Mouse (Mus musculus) E14TG2a.4 (cell line): ENCODE measurements around the gene Nod1.

ENCODE experiments used
- CTCF ChIP-seq: conservative IDR thresholded peaks from 2 replicates; pipeline ENCODE4 v1.5.1; 2014; ENCODE audit warnings: low read length
- POU5F1 ChIP-seq: IDR thresholded peaks from 2 replicates; pipeline ENCODE4 v1.6.1; 2014; ENCODE audit warnings: low read length, borderline replicate concordance

DNA sequence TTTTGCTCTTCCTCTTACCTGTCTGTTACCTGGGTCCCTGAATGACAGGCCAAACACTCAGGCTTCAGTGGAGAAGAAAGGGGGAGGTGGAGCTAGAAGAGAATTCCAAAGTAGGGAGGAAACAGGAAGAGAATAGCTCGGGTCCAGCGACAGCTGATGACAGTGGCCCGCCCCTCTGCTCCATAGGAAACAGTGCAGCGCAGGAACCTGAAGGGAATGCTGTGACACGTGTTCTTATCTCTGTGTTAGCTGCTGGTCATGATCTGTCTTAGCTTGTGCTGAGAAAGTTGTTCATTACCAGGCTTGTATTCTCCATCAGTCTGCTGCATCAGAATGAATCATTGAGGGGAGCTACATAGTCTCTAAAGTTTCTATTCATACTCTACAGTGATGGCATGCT lies 95.6 kb downstream of the Nod1 start:
- TF ChIP-seq POU5F1 (no peak), CTCF (no peak)
